Mouse (Mus musculus) urinary bladder, postnatal 25 days (tissue): ENCODE data around the gene Palm.

Source experiments
- DNase-seq: peaks from one replicate; pipeline ENCODE4 v3.0.0; 2022; ENCODE audit warnings: low spot score

Palm gene

GRCm38 (mm10) chr10:79831583-79831982 is 38.2 kb downstream of the Palm start:
- DNase-seq: no peak

- DNase-seq: no peak
Observed at GRCm38 (mm10) chr10:79832026-79832785, 38.8 kb downstream of the Palm start.

- DNase-seq: no peak
Observed at GRCm38 (mm10) chr10:79832786-79833181, 39.4 kb downstream of the Palm start.

- peak; percentile 78 for DNase-seq
Observed at GRCm38 (mm10) chr10:79834769-79835398, 41.5 kb downstream of the Palm start.

- no peak for DNase-seq
Observed at GRCm38 (mm10) chr10:79836918-79837317, 43.5 kb downstream of the Palm start.

GRCm38 (mm10) chr10:79838151-79838550 is 44.8 kb downstream of the Palm start:
- DNase-seq: no peak

GRCm38 (mm10) chr10:79840091-79840490 is 46.7 kb downstream of the Palm start:
- no peak for DNase-seq

- DNase-seq: peak; percentile 54
Observed at GRCm38 (mm10) chr10:79840644-79841551, 47.5 kb downstream of the Palm start.

- DNase-seq: no peak
Observed at GRCm38 (mm10) chr10:79842322-79842721, 49.0 kb downstream of the Palm start.

- DNase-seq: no peak
Observed at GRCm38 (mm10) chr10:79843476-79843875, 50.1 kb downstream of the Palm start.

- DNase-seq: no peak
Observed at GRCm38 (mm10) chr10:79846553-79846952, 53.2 kb downstream of the Palm start.

- DNase-seq: no peak
Observed at GRCm38 (mm10) chr10:79849941-79850628, 56.7 kb downstream of the Palm start.

- DNase-seq: no peak
Observed at GRCm38 (mm10) chr10:79851653-79852052, 58.3 kb downstream of the Palm start.

- no peak for DNase-seq
Observed at GRCm38 (mm10) chr10:79852107-79852789, 58.9 kb downstream of the Palm start.

- DNase-seq: no peak
Observed at GRCm38 (mm10) chr10:79852827-79853226, 59.5 kb downstream of the Palm start.

- peak; percentile 96 for DNase-seq
Observed at GRCm38 (mm10) chr10:79853392-79853791, 60.0 kb downstream of the Palm start.

- DNase-seq: peak; percentile 96
Observed at GRCm38 (mm10) chr10:79853860-79854795, 60.8 kb downstream of the Palm start, which contains the start of gene Ptbp1. Gene Ptbp1 (plus strand): TSS chr10:79854427.

- peak; percentile 57 for DNase-seq
Observed at GRCm38 (mm10) chr10:79854801-79855541, 61.6 kb downstream of the Palm start.

GRCm38 (mm10) chr10:79855558-79856184 is 62.3 kb downstream of the Palm start:
- no peak for DNase-seq
